Mouse (Mus musculus): ENCODE measurements around the gene Dhrs3. TPM values are rescaled to one million over a fixed set of nuclear protein-coding genes. Genes with fewer than 3 reads are reported as not detected.

Dhrs3 gene
- polyA plus RNA-seq, 1 experiment from 2014 or later = 128 TPM

Other genes with a start within 250 kb of the Dhrs3 start
- gene Gm436, start 206.5 kb upstream of the Dhrs3 start, polyA plus RNA-seq (2014; fragmentation: Nextera tagmentation; extraction: Ambion mirVana) = not detected in 2 replicates
- not detected in 2 replicates for gene Gm13178, start 171.4 kb upstream of the Dhrs3 start, polyA plus RNA-seq (2014; fragmentation: Nextera tagmentation; extraction: Ambion mirVana)
- gene Gm438, start 106.2 kb upstream of the Dhrs3 start, polyA plus RNA-seq (2014; fragmentation: Nextera tagmentation; extraction: Ambion mirVana) = not detected in 2 replicates